Comparison of ENCODE assay signal across 20 mouse cellular contexts in genomic region chr8:126353259-126353658, GRCm38 (mm10). TPM values are rescaled to one million over a fixed set of nuclear protein-coding genes. Genes with fewer than 3 reads are reported as not detected.
"Had no signal": no experiment of that assay in that cellular context is flagged by ENCODE, and none has a peak within 500 bp of the region (broad histone marks: within the 10 kb centered on the region; RNA-seq: fewer than 3 reads in every experiment).

No protein-coding gene starts in this region.

- H3K27me3 ChIP-seq: megakaryocyte, embryonic 14.5 days; midbrain, embryonic 13.5 days; midbrain, embryonic 15.5 days; neural tube, embryonic 12.5 days; stomach, embryonic 15.5 days had no signal

- H3K36me3 ChIP-seq: midbrain, embryonic 13.5 days; midbrain, embryonic 15.5 days; neural tube, embryonic 12.5 days; stomach, embryonic 15.5 days had no signal

- ATAC-seq: midbrain, embryonic 13.5 days; midbrain, embryonic 15.5 days had no signal

- H3K4me1 ChIP-seq: megakaryocyte, embryonic 14.5 days; midbrain, embryonic 13.5 days; midbrain, embryonic 15.5 days; neural tube, embryonic 12.5 days; stomach, embryonic 15.5 days had no signal

- H3K9me3 ChIP-seq: midbrain, embryonic 15.5 days; neural tube, embryonic 12.5 days; stomach, embryonic 15.5 days had no signal

- H3K4me2 ChIP-seq: lung, embryonic 14.5 days; midbrain, embryonic 11.5 days; midbrain, embryonic 13.5 days; midbrain, embryonic 15.5 days; neural tube, embryonic 12.5 days; stomach, embryonic 15.5 days had no signal

- H3K9ac ChIP-seq: liver, embryonic 14.5 days; lung, embryonic 14.5 days; midbrain, embryonic 13.5 days; midbrain, embryonic 15.5 days; neural tube, embryonic 12.5 days; stomach, embryonic 15.5 days had no signal

- H3K4me3 ChIP-seq: megakaryocyte, embryonic 14.5 days; midbrain, embryonic 13.5 days; midbrain, embryonic 15.5 days; neural tube, embryonic 12.5 days; stomach, embryonic 15.5 days had no signal

- DNase-seq: lung, adult 18-20 months; lung, embryonic 14.5 days; lung, postnatal 10 days; lung, postnatal 4 days; right cerebral cortex, postnatal 14 days; right cerebral cortex, postnatal 4 days; thymus, adult 2 months had no signal

- H3K27ac ChIP-seq: liver, embryonic 14.5 days; midbrain, embryonic 13.5 days; midbrain, embryonic 15.5 days; neural tube, embryonic 12.5 days; stomach, embryonic 15.5 days; stomach, postnatal 0 days had no signal

RNA-seq across cellular contexts. Expression of gene Slc35f3, which starts 54.9 kb away (rescaled TPM):
- total RNA-seq: monocyte, adult 5-6 weeks; neutrophil, adult 5-6 weeks had no signal
- polyA plus RNA-seq: liver, embryonic 14.5 days; liver, embryonic 16.5 days; midbrain, embryonic 11.5 days; small intestine, adult 2 months; spleen, adult 2 months had no signal
